Mouse (Mus musculus): ENCODE data around the gene Cyp2c23. TPM values are rescaled to one million over a fixed set of nuclear protein-coding genes. Genes with fewer than 3 reads are reported as not detected.

The Cyp2c23 gene
- polyA plus RNA-seq, 1 experiment from 2014 or later, result not detected

DNA sequence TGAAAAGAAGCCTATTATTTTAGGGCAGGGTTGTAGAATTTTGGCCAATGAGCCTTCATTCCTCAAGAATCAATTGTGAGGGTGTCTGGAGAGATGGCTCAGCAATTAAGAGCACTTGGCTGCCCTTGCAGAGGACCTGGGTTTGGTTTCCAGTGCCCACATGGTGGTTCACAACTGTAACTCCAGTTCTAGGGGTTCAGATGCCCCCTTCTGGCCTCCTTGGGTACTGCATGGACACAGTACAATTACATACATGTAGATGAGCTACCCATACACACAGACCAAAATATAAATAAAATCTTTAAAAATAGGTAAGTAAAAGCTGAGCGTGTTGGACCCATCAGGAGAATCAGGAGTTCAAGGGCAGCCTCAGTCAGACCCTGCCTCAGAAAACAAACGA, 67.8 kb downstream of the Cyp2c23 start:
- no peak overlapping the region for H3K4me2 ChIP-seq
- H3K4me1 ChIP-seq, result no peaks in the 10 kb centered on the region
- 92% methylated on average over 2 of the region's 2 CpGs for WGBS
- H3K27me3 ChIP-seq, result no peaks in the 10 kb centered on the region
- no peaks in the 10 kb centered on the region for H3K36me3 ChIP-seq (ENCODE audit: poor library complexity, severe bottlenecking)
- H3K9ac ChIP-seq, result no peak overlapping the region
- H3K4me3 ChIP-seq, result no peak overlapping the region
- no peaks in the 10 kb centered on the region for H3K9me3 ChIP-seq (replicated peaks)
- no peak for ATAC-seq
- H3K27ac ChIP-seq, result no peak overlapping the region

DNA sequence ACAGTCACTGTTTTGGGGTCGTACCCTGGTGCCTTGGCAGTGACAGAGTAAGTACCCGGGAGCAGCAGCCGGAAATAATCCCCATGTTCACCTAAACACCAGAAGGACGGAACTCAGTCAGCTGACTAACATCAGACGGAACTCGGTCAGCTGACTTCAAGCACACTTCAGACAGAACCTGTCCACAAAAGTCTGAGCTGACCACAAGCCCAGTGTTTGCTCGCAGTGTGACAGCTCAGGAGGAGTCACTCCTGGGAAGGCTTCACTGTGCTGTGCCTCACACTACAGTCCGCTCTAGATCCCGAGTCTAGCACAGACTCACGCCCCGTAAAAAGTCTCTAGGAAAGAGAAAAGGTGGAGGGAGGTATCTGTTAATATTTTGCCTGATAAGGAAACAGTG, 69.0 kb downstream of the Cyp2c23 start:
- no peak for ATAC-seq
- H3K9ac ChIP-seq, result no peak overlapping the region
- H3K4me3 ChIP-seq, result no peak overlapping the region
- H3K9me3 ChIP-seq (replicated peaks), result no peaks in the 10 kb centered on the region
- WGBS, result 88% methylated on average over 11 of the region's 11 CpGs
- no peaks in the 10 kb centered on the region for H3K4me1 ChIP-seq
- H3K36me3 ChIP-seq (ENCODE audit: poor library complexity, severe bottlenecking), result no peaks in the 10 kb centered on the region
- no peaks in the 10 kb centered on the region for H3K27me3 ChIP-seq
- H3K27ac ChIP-seq, result no peak overlapping the region
- no peak overlapping the region for H3K4me2 ChIP-seq

DNA sequence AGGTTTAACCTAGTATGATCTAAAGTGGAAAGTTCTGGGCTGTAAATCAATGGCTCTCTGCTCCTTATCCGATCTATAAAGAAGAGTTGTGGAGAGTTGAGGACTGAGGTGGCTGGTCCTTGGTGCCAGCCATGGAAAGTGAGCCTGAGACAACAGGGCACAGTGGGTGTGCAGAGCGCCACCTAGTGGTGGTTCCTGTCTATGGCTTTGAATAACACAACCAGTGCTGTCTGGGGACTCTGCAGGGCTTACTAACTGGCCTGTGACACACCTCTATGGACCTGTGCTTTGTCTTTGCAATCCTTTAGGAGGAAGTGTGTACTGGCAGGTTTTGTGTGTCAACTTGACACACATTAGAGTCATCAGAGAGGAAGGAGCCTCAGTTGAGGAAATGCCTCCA, 69.8 kb downstream of the Cyp2c23 start:
- no peaks in the 10 kb centered on the region for H3K36me3 ChIP-seq (ENCODE audit: poor library complexity, severe bottlenecking)
- H3K4me2 ChIP-seq, result no peak overlapping the region
- H3K4me3 ChIP-seq, result no peak overlapping the region

DNA sequence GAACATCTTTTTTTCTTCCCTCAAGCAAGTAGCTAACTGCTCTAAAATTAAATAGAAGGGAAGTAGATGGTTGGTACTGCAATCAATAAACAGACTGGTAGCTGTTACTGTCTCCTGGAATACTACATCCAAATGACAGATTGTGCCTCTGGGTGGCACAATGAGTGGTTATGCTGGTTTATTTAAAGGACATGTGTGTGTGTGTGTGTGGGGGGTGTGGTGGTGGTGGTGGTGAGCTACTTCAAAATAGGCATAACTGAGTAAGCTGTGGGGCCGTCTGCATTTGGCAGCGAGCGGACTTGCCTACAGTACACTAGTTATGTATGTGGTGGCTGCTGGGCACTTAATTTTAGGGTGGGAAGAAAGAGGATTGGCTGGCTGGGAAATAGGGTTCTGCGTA, 71.1 kb downstream of the Cyp2c23 start:
- H3K4me3 ChIP-seq, result no peak overlapping the region
- 84% methylated on average over 4 of the region's 4 CpGs for WGBS
- H3K9me3 ChIP-seq (replicated peaks), result no peaks in the 10 kb centered on the region
- H3K4me2 ChIP-seq, result no peak overlapping the region
- H3K36me3 ChIP-seq (ENCODE audit: poor library complexity, severe bottlenecking), result no peaks in the 10 kb centered on the region
- no peak overlapping the region for H3K9ac ChIP-seq
- no peak overlapping the region for H3K27ac ChIP-seq
- H3K4me1 ChIP-seq, result no peaks in the 10 kb centered on the region
- no peaks in the 10 kb centered on the region for H3K27me3 ChIP-seq
- ATAC-seq, result no peak

More for the DNA sequence above, 69.8 kb downstream of the Cyp2c23 start:
- H3K27ac ChIP-seq, result no peak overlapping the region
- H3K9me3 ChIP-seq (replicated peaks), result no peaks in the 10 kb centered on the region
- 27% methylated on average over 2 of the region's 2 CpGs for WGBS
- no peaks in the 10 kb centered on the region for H3K27me3 ChIP-seq
- no peak overlapping the region for H3K9ac ChIP-seq
- ATAC-seq, result peak; percentile 53; the same call in 1 of the 2 replicates
- H3K4me1 ChIP-seq, result no peaks in the 10 kb centered on the region

DNA sequence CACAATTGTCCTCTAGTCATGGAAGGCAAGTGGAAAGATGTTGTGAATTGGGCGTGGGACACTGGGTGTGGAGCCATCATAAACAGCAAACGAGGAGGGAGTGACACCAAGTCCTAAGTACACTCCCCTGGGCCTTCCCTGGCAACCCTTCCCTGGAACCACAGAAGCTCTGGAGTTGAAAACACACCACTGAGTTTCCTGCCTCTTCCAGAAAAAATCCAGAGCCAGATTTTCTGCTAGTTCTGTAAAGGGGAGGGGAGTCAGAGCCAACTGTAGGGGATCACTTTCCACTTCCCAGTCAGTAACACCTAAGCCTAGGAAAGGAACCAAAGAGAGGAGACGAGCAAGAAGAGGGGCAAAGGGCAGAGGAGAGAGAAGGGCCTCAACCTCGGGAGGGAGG, 71.6 kb downstream of the Cyp2c23 start:
- ATAC-seq, result no peak
- no peaks in the 10 kb centered on the region for H3K27me3 ChIP-seq
- H3K9ac ChIP-seq, result no peak overlapping the region
- H3K27ac ChIP-seq, result no peak overlapping the region
- H3K4me1 ChIP-seq, result no peaks in the 10 kb centered on the region
- no peak overlapping the region for H3K4me3 ChIP-seq
- no peaks in the 10 kb centered on the region for H3K9me3 ChIP-seq (replicated peaks)
- no peak overlapping the region for H3K4me2 ChIP-seq
- H3K36me3 ChIP-seq (ENCODE audit: poor library complexity, severe bottlenecking), result no peaks in the 10 kb centered on the region
- WGBS, result 29% methylated on average over 4 of the region's 4 CpGs

DNA sequence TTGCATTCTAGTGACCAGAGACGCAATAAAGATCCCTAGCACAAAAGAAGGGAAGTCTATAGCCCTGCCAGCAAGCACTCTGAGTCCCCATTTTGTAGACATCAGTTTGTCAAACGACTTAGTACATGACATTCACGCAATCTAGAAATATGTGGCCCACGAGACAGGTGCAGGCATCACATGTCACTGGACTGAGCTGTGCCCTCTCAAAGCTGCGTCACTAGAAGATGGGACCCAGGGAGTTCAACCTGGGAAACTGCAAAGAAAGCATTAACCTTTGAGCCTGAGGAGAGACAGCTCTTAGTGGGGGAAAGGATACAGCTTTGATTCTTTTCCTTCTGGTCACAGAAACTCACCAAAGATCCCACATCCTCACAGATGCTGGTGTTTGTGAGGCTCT, 73.7 kb downstream of the Cyp2c23 start:
- H3K27me3 ChIP-seq, result 0 out of 2 replicates have a peak, but pooled peaks cover 2% of the 10 kb centered on the region
- H3K36me3 ChIP-seq (ENCODE audit: poor library complexity, severe bottlenecking), result no peaks in the 10 kb centered on the region
- ATAC-seq, result no peak
- H3K9me3 ChIP-seq (replicated peaks), result no peaks in the 10 kb centered on the region
- H3K4me3 ChIP-seq, result no peak overlapping the region
- no peaks in the 10 kb centered on the region for H3K4me1 ChIP-seq
- H3K9ac ChIP-seq, result no peak overlapping the region
- 80% methylated on average over 5 of the region's 5 CpGs for WGBS
- H3K4me2 ChIP-seq, result no peak overlapping the region
- H3K27ac ChIP-seq, result no peak overlapping the region

Other genes starting within 250 kb of the Cyp2c23 start
- gene Abcc2, start 247.0 kb downstream of the Cyp2c23 start, polyA plus RNA-seq (2015; fragmentation: Nextera tagmentation; extraction: Ambion mirVana), result not detected in 2 replicates
- 11.6 and 12.4 TPM in 2 replicates for gene Dnmbp, start 89.0 kb downstream of the Cyp2c23 start, polyA plus RNA-seq (2015; fragmentation: Nextera tagmentation; extraction: Ambion mirVana)
- 0.32 and 0.37 TPM in 2 replicates for gene Cpn1, start 42.7 kb downstream of the Cyp2c23 start, polyA plus RNA-seq (2015; fragmentation: Nextera tagmentation; extraction: Ambion mirVana)
- 17.8 and 19.8 TPM in 2 replicates for gene Erlin1, start 40.6 kb upstream of the Cyp2c23 start, polyA plus RNA-seq (2015; fragmentation: Nextera tagmentation; extraction: Ambion mirVana)
- gene Chuk, start 78.3 kb upstream of the Cyp2c23 start, polyA plus RNA-seq (2015; fragmentation: Nextera tagmentation; extraction: Ambion mirVana), result 61.7 and 63.3 TPM in 2 replicates
- 37.1 and 39.4 TPM in 2 replicates for gene Cwf19l1, start 106.7 kb upstream of the Cyp2c23 start, polyA plus RNA-seq (2015; fragmentation: Nextera tagmentation; extraction: Ambion mirVana)
- 130 and 141 TPM in 2 replicates for gene Bloc1s2, start 117.2 kb upstream of the Cyp2c23 start, polyA plus RNA-seq (2015; fragmentation: Nextera tagmentation; extraction: Ambion mirVana)
- 0.11 and 0.17 TPM in 2 replicates for gene Pkd2l1, start 163.2 kb upstream of the Cyp2c23 start, polyA plus RNA-seq (2015; fragmentation: Nextera tagmentation; extraction: Ambion mirVana)
- 1.4 and 1.6 TPM in 2 replicates for gene Scd3, start 174.1 kb upstream of the Cyp2c23 start, polyA plus RNA-seq (2015; fragmentation: Nextera tagmentation; extraction: Ambion mirVana)

Data from forebrain, embryonic 13.5 days (tissue).